Mouse (Mus musculus): ENCODE data around the gene Frmd4a. TPM values are rescaled to one million over a fixed set of nuclear protein-coding genes. Genes with fewer than 3 reads are reported as not detected.

Frmd4a gene
- polyA plus RNA-seq, 1 experiment, result 46.5 TPM

DNA sequence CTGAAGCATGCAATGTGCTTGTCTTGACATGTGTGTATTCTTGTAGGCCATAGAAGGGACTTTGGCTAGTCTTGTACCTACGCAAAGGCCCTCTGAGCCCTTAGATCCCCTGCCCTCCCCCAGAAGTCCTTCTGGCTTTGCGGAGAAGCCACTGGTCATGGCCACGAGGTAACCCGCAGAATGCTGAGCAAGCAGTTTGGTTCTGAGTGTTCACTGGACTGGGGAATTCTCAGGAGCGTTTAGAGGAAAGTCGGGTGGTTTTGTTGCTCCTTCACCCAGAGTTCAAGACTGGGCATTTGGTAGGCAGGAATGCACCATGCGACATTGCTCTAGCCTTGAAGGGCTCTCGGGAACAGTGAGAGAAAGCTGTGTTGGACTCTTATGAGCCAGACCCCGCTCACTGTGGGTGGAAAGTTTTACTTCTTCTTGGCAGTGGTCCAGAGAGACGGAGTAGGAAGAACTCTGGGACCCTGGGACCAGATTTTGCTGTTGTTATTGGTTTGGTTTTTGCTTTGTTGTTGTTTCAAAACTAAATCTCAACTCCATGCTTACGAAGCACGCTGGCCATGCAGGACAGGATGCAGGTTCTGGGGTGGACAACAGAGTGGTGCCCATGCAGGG is 432.5 kb downstream of the Frmd4a start:
- DNase-seq, result no peak
- peaks cover 8% of the 10 kb centered on the region for H3K4me1 ChIP-seq (ENCODE audit: control insufficient read depth, insufficient read depth, low read length)
- no peak overlapping the region for H3K4me3 ChIP-seq (replicated peaks; ENCODE audit: extremely low read depth, low read depth, low read length)
- WGBS, result 57% methylated on average over 12 of the region's 12 CpGs
- TF ChIP-seq POLR2A (IDR thresholded peaks at IDR 0.05; ENCODE audit: borderline replicate concordance, extremely low read depth, low read depth, low read length) (no peak), CTCF (IDR thresholded peaks at IDR 0.05; ENCODE audit: insufficient read depth, low read length) (no peak)

DNA sequence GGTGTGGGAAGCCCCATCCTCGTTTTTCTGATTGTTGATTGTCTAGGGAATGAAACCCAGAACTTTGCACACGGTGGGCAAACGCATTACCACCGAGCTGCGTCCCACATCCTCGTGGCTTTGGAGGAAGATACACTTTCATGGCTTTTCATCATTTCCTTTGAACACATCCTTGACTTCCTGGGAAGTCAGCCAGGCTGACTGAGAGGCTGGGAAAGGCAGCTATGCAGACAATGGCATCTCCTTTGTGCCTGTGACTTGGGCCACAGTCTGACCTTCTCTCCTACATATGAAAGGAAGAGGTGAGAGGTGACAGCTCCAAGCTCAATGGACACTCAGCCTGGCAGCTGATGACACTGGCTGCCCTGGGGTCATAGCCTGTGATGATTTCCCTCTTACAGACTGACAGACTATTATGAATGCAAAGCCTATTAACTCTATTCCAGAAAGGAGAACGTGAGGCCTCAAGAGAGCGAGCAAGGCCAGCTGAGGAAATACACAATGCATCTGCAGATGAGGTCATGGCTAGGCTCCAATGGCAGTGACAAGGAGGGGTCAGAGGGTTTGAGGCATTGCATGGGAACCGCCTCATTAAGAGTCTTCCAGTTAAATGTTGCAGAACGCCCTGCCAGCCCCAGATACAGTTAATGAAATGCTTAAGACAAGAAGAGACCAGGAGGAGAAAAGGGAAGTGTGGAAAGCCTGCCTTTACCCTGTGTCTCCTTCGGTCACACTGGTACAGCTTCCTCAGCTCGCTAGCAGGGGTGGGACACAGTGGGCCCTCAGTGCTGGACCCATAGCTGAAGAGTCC is 435.3 kb downstream of the Frmd4a start:
- peak; percentile 20 for DNase-seq
- Histone ChIP-seq H3K4me3 (replicated peaks; ENCODE audit: extremely low read depth, low read depth, low read length) (no peak overlapping the region), H3K4me1 (ENCODE audit: control insufficient read depth, insufficient read depth, low read length) (peaks cover 8% of the 10 kb centered on the region)
- no peak for TF ChIP-seq POLR2A (IDR thresholded peaks at IDR 0.05; ENCODE audit: borderline replicate concordance, extremely low read depth, low read depth, low read length)
- TF ChIP-seq CTCF (IDR thresholded peaks at IDR 0.05; ENCODE audit: insufficient read depth, low read length), result no peak
- 42% methylated on average over 12 of the region's 12 CpGs for WGBS

DNA sequence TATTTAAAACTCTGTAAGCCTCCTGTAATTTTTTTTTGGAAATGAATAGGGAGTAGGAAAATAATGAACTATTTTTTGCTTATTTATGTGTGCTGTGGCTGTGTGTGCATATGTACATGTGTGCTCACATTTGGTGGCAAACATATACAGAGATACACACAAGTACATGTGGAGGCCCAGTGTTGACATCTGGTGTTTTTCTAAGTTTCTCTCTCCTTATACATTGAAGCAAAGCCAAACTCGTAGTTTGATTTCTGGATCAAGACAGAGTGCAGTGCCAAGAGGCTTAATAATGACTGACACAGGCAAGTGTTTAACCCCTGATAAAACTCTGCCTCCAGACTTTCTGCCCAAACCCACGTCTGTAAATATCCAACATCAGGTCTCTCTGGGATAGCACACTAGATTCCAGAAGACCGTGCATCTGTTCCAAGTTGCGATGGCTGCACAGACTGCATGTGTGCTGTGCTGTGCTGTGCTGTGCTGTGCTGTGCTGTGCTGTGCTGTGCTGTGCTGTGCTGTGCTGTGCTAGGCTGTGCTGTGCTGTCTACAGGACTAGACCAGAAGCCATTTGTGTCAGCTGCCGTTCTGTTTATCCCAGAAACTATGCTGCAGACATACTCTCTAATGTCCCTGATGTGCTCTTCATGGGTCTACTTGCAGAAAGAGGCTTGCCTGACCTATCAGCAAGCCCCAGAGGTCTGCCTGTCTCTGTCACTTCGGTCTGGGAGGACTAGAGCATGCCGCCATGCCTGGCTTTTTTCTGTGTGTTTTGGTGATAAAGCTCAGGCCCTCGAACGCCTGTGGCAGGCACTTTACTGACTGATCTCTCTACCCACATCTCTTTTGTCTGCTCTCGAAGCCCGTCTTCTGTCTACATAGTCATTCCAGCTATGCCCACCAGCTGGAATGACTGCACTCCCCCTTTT is 437.8 kb downstream of the Frmd4a start:
- WGBS, result 76% methylated on average over 11 of the region's 11 CpGs
- TF ChIP-seq CTCF (IDR thresholded peaks at IDR 0.05; ENCODE audit: insufficient read depth, low read length) (no peak), POLR2A (IDR thresholded peaks at IDR 0.05; ENCODE audit: borderline replicate concordance, extremely low read depth, low read depth, low read length) (no peak)
- Histone ChIP-seq H3K4me3 (replicated peaks; ENCODE audit: extremely low read depth, low read depth, low read length) (no peak overlapping the region), H3K4me1 (ENCODE audit: control insufficient read depth, insufficient read depth, low read length) (peaks cover 8% of the 10 kb centered on the region)
- DNase-seq, result no peak

DNA sequence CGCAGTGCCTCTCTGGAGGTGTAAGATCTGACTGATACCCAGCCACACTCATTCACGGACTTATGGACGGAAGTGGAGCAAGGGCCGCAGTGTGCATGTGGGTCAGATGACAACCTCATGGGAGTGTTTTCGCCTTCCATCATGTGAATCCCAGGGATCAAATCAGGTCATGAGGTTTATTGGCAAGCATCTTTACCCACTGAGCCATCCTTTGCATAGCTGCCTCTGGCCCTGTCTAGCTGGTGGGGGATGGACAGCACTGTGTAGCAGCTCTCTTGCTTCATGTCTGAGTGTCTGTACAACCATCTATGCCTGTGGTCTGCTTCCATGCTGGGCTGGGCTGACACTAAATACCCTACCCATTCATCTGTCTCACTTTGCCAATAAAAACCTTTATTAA is 443.4 kb downstream of the Frmd4a start:
- DNase-seq, result no peak
- WGBS, result 70% methylated on average over 5 of the region's 5 CpGs
- Histone ChIP-seq H3K4me3 (replicated peaks; ENCODE audit: extremely low read depth, low read depth, low read length) (no peak overlapping the region), H3K4me1 (ENCODE audit: control insufficient read depth, insufficient read depth, low read length) (peaks cover 2% of the 10 kb centered on the region)
- no peak for TF ChIP-seq POLR2A (IDR thresholded peaks at IDR 0.05; ENCODE audit: borderline replicate concordance, extremely low read depth, low read depth, low read length)
- TF ChIP-seq CTCF (IDR thresholded peaks at IDR 0.05; ENCODE audit: insufficient read depth, low read length), result no peak

DNA sequence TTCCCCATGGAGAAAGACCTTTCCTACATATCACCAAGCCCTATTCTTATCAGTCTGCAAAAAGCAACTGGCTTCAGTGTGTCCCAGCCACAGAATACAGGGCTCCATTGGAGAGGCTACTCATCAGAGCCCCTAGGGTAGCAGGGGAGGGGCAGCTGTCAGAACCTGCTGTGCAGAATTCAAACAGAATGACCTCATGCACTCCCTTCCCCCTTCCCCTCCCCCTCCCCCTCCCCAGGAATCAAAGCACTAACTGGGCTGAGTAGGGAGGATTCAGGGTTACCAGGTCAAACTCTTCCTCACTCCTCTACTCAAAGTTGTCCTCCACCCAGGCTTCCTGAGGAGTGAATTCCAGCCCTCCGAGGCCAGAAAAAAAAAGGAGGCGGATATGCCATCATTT is 444.0 kb downstream of the Frmd4a start:
- TF ChIP-seq CTCF (IDR thresholded peaks at IDR 0.05; ENCODE audit: insufficient read depth, low read length) (no peak), POLR2A (IDR thresholded peaks at IDR 0.05; ENCODE audit: borderline replicate concordance, extremely low read depth, low read depth, low read length) (no peak)
- WGBS, result 58% methylated on average over 2 of the region's 2 CpGs

DNA sequence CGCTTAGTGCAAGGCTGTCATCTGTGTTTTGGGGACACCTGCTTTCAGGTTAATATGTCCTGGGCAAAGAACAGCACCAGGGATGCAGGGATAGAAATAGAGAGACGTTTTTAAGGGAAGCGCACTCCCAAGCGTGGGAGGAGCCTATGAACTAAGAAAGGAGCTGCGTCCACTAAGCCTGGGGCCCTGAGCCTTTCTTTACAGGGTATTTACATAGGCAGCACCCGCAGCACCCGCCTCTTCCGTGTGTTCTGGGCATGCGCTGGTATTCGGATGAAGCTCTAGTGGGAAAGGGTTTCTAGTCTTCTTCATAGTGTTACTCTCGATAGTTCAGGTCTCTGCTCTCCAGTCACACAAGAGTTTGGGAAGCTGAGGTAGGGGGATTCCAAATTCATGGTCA is 445.0 kb downstream of the Frmd4a start:
- no peak for DNase-seq
- Histone ChIP-seq H3K4me1 (ENCODE audit: control insufficient read depth, insufficient read depth, low read length) (peaks cover 9% of the 10 kb centered on the region), H3K4me3 (replicated peaks; ENCODE audit: extremely low read depth, low read depth, low read length) (no peak overlapping the region)
- no peak for TF ChIP-seq CTCF (IDR thresholded peaks at IDR 0.05; ENCODE audit: insufficient read depth, low read length)
- no peak for TF ChIP-seq POLR2A (IDR thresholded peaks at IDR 0.05; ENCODE audit: borderline replicate concordance, extremely low read depth, low read depth, low read length)
- 65% methylated on average over 11 of the region's 11 CpGs for WGBS

More for the DNA sequence above, 444.0 kb downstream of the Frmd4a start:
- DNase-seq, result no peak
- Histone ChIP-seq H3K4me3 (replicated peaks; ENCODE audit: extremely low read depth, low read depth, low read length) (no peak overlapping the region), H3K4me1 (ENCODE audit: control insufficient read depth, insufficient read depth, low read length) (peaks cover 8% of the 10 kb centered on the region)

DNA sequence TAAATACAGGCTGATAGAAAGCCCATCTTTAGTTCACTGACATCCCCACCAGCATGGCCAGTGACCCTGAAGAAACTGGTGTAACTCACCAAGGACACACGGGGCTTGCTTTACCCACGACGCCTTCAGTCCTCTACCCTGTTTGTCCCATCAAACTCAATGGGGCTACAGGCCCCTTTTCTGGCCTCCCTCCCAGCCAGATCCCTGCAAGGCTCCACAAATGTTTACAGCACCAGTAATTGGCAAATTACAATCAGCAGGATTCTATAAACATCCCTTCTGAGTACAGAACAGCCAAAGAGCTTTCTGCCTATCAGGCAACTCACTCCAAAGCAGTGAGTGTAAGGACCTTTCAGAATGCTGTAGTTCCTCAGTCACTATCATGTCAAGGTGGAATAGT is 448.6 kb downstream of the Frmd4a start:
- Histone ChIP-seq H3K4me3 (replicated peaks; ENCODE audit: extremely low read depth, low read depth, low read length) (no peak overlapping the region), H3K4me1 (ENCODE audit: control insufficient read depth, insufficient read depth, low read length) (peaks cover 9% of the 10 kb centered on the region)
- no peak for DNase-seq
- 36% methylated on average over 3 of the region's 3 CpGs for WGBS
- TF ChIP-seq CTCF (IDR thresholded peaks at IDR 0.05; ENCODE audit: insufficient read depth, low read length) (no peak), POLR2A (IDR thresholded peaks at IDR 0.05; ENCODE audit: borderline replicate concordance, extremely low read depth, low read depth, low read length) (no peak)

DNA sequence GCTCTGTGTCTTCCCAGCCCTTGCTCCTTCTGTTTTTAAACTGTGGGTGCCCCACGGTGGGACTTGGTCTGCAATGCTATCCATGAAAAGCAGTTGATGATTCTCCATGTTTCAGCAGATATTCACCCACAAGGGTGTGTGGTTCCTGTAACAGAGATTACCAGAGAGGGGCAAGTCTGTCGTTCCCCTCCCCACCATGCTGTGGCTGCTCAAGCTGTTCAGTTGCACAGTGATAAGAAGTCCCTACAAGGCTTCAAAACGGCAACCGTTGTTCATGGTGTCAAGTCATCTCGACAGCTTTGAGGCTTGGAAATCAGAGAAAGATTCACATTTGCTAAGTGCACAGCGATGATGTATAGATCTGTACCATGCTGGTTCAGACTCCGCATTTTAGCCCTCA is 449.8 kb downstream of the Frmd4a start:
- Histone ChIP-seq H3K4me1 (ENCODE audit: control insufficient read depth, insufficient read depth, low read length) (peaks cover 9% of the 10 kb centered on the region), H3K4me3 (replicated peaks; ENCODE audit: extremely low read depth, low read depth, low read length) (no peak overlapping the region)
- WGBS, result 92% methylated on average over 7 of the region's 7 CpGs

More for the DNA sequence above, 449.8 kb downstream of the Frmd4a start:
- DNase-seq, result no peak
- TF ChIP-seq POLR2A (IDR thresholded peaks at IDR 0.05; ENCODE audit: borderline replicate concordance, extremely low read depth, low read depth, low read length) (no peak), CTCF (IDR thresholded peaks at IDR 0.05; ENCODE audit: insufficient read depth, low read length) (no peak)
